Mouse (Mus musculus): ENCODE measurements around the gene Kcna6.
A peak's percentile ranks its signal among the peaks of the same experiment; 100 is the strongest.

Gene Kcna6

GRCm38 (mm10) chr6:126740211-126741142 lies at the start of gene Kcna6:
TSS of gene Kcna6 (minus strand) at chr6:126740674.
- no peak for DNase-seq (ENCODE audit: low read depth, low spot score)

- DNase-seq (ENCODE audit: low read depth, low spot score) = no peak
Observed at GRCm38 (mm10) chr6:126788863-126789262, 48.4 kb upstream of the Kcna6 start.

- DNase-seq (ENCODE audit: low read depth, low spot score) = no peak
Observed at GRCm38 (mm10) chr6:126784206-126784605, 43.7 kb upstream of the Kcna6 start.

GRCm38 (mm10) chr6:126783651-126784066 lies 43.2 kb upstream of the Kcna6 start:
- no peak for DNase-seq (ENCODE audit: low read depth, low spot score)

GRCm38 (mm10) chr6:126783056-126783455 lies 42.6 kb upstream of the Kcna6 start:
- DNase-seq (ENCODE audit: low read depth, low spot score) = no peak

GRCm38 (mm10) chr6:126777889-126778288 lies 37.4 kb upstream of the Kcna6 start:
- DNase-seq (ENCODE audit: low read depth, low spot score) = no peak

- DNase-seq (ENCODE audit: low read depth, low spot score) = no peak
Observed at GRCm38 (mm10) chr6:126773873-126774272, 33.4 kb upstream of the Kcna6 start.

- DNase-seq (ENCODE audit: low read depth, low spot score) = no peak
Observed at GRCm38 (mm10) chr6:126772326-126772725, 31.9 kb upstream of the Kcna6 start.

- no peak for DNase-seq (ENCODE audit: low read depth, low spot score)
Observed at GRCm38 (mm10) chr6:126770146-126770731, 29.8 kb upstream of the Kcna6 start.

- DNase-seq (ENCODE audit: low read depth, low spot score) = no peak
Observed at GRCm38 (mm10) chr6:126768957-126769665, 28.6 kb upstream of the Kcna6 start.

GRCm38 (mm10) chr6:126767610-126768532 lies 27.4 kb upstream of the Kcna6 start:
- DNase-seq (ENCODE audit: low read depth, low spot score) = no peak

GRCm38 (mm10) chr6:126766552-126766951 lies 26.1 kb upstream of the Kcna6 start:
- peak; percentile 27 for DNase-seq (ENCODE audit: low read depth, low spot score)

GRCm38 (mm10) chr6:126764563-126765091 lies 24.2 kb upstream of the Kcna6 start:
- DNase-seq (ENCODE audit: low read depth, low spot score) = no peak

- no peak for DNase-seq (ENCODE audit: low read depth, low spot score)
Observed at GRCm38 (mm10) chr6:126761362-126761761, 20.9 kb upstream of the Kcna6 start.

- peak; percentile 35 for DNase-seq (ENCODE audit: low read depth, low spot score)
Observed at GRCm38 (mm10) chr6:126755729-126756411, 15.4 kb upstream of the Kcna6 start.

GRCm38 (mm10) chr6:126752520-126752919 lies 12.0 kb upstream of the Kcna6 start:
- no peak for DNase-seq (ENCODE audit: low read depth, low spot score)

- peak; percentile 20 for DNase-seq (ENCODE audit: low read depth, low spot score)
Observed at GRCm38 (mm10) chr6:126745888-126746287, 5.4 kb upstream of the Kcna6 start.

- DNase-seq (ENCODE audit: low read depth, low spot score) = peak; percentile 10
Observed at GRCm38 (mm10) chr6:126742610-126743009, 2.1 kb upstream of the Kcna6 start.

GRCm38 (mm10) chr6:126739326-126740210 lies 906 bp downstream of the Kcna6 start:
- no peak for DNase-seq (ENCODE audit: low read depth, low spot score)
